Mouse (Mus musculus): ENCODE results near the gene Frmd4a. TPM values are rescaled to one million over a fixed set of nuclear protein-coding genes. Genes with fewer than 3 reads are reported as not detected.

Gene Frmd4a
- total and polyA plus RNA-seq, 3 experiments = 10.4 to 21.0 (median 20.0) TPM

DNA sequence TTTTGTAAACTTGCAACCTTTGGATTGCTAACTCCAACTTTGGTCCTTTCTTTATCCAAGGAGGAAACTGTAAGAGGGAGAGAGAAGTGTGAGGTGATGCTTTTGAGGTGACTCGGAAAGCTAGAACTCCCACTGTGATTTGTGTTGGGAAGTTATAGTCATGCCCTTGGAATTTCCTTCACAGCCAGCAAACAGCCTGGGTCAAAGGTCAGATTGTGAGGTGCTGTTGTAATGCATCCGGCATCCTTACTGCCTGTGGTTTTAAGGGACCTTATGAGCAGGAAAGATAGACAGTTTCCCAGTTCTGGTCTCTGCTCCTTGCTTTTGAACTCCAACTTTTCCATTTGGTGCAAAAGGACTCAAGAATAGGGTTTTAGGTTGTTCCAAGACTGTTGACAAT, 404.2 kb downstream of the Frmd4a start:
- intact Hi-C loops (cut with DNase I) = no loop called here
- WGBS = 35% methylated on average over 2 of the region's 2 CpGs
- Histone ChIP-seq H3K9ac (ENCODE audit: low read depth, low read length) (no peak overlapping the region), H3K27me3 (ENCODE audit: control insufficient read depth, insufficient read depth, low read length) (no peaks in the 10 kb centered on the region), H3K27ac (no peak overlapping the region), H3K4me1 (ENCODE audit: control insufficient read depth, insufficient read depth, low read length) (peaks cover 5% of the 10 kb centered on the region), H3K79me2 (replicated peaks; ENCODE audit: control insufficient read depth, insufficient read depth, low read length) (peaks cover 4% of the 10 kb centered on the region), H3K4me3 (no peak overlapping the region), H3K36me3 (ENCODE audit: control insufficient read depth, insufficient read depth, low read length) (peaks cover 3% of the 10 kb centered on the region; the same call in 1 of the 2 replicates)
- TF ChIP-seq CTCF (IDR thresholded peaks at IDR 0.05) (no peak), EP300 (IDR thresholded peaks at IDR 0.05; ENCODE audit: insufficient read depth, low read depth, low read length) (0 out of 2 replicates have a peak, but pooled peaks have one; percentile 13)
- peak in 1 of 2 experiments; percentile 42 for DNase-seq

DNA sequence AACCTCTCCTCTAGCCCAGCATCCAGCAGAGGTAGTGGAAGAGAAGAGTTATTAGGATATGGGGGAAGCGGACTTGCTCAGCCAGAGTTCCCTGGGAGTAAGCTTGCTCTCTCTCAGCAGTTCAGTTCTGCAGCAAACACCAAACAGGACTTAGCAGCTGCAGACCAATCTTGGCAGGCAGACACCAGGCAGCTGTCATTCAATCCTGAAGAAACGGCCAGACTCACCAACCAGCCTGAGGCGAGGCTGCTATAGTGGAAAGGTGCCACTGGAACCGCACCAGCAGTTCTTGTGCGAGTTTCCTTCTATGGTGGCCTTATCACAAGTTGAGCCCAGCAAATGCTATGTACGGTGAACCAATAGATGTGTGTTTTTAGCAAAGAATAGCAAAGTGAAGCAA, 406.4 kb downstream of the Frmd4a start:
- peaks cover 4% of the 10 kb centered on the region for H3K79me2 ChIP-seq (replicated peaks; ENCODE audit: control insufficient read depth, insufficient read depth, low read length)
- H3K9ac ChIP-seq (ENCODE audit: low read depth, low read length) = no peak overlapping the region
- WGBS = 57% methylated on average over 6 of the region's 6 CpGs
- no peak overlapping the region for H3K4me3 ChIP-seq
- H3K27ac ChIP-seq = no peak overlapping the region
- TF ChIP-seq CTCF (IDR thresholded peaks at IDR 0.05) = no peak
- no peak for TF ChIP-seq EP300 (IDR thresholded peaks at IDR 0.05; ENCODE audit: insufficient read depth, low read depth, low read length)
- no peak for TF ChIP-seq POLR2A (IDR thresholded peaks at IDR 0.05; ENCODE audit: insufficient read depth, low read depth, low read length)
- H3K36me3 ChIP-seq (ENCODE audit: control insufficient read depth, insufficient read depth, low read length) = peaks cover 7% of the 10 kb centered on the region
- DNase-seq = peak in 1 of 2 experiments; percentile 31
- intact Hi-C loops (cut with DNase I) = loop anchor here (2.0 kb wide), 1 partner anchor 15 kb away; no protein-coding TSS in a partner anchor
- H3K4me1 ChIP-seq (ENCODE audit: control insufficient read depth, insufficient read depth, low read length) = peaks cover 9% of the 10 kb centered on the region
- H3K27me3 ChIP-seq (ENCODE audit: control insufficient read depth, insufficient read depth, low read length) = no peaks in the 10 kb centered on the region

GRCm38 (mm10) chr2:4428407-4428855, 410.9 kb downstream of the Frmd4a start:
- H3K27ac ChIP-seq = peak overlapping the region; percentile 50
- peak overlapping the region; percentile 4; the same call in 1 of the 2 replicates for H3K4me3 ChIP-seq
- intact Hi-C loops (cut with DNase I) = no loop called here
- peaks cover 4% of the 10 kb centered on the region for H3K36me3 ChIP-seq (ENCODE audit: control insufficient read depth, insufficient read depth, low read length)
- no peak for TF ChIP-seq POLR2A (IDR thresholded peaks at IDR 0.05; ENCODE audit: insufficient read depth, low read depth, low read length)
- no peak overlapping the region for H3K9ac ChIP-seq (ENCODE audit: low read depth, low read length)
- WGBS = 27% methylated on average over 7 of the region's 7 CpGs
- no peak for DNase-seq
- H3K27me3 ChIP-seq (ENCODE audit: control insufficient read depth, insufficient read depth, low read length) = no peaks in the 10 kb centered on the region
- peaks cover 3% of the 10 kb centered on the region; the same call in 1 of the 2 replicates for H3K79me2 ChIP-seq (replicated peaks; ENCODE audit: control insufficient read depth, insufficient read depth, low read length)
- peaks cover 7% of the 10 kb centered on the region for H3K4me1 ChIP-seq (ENCODE audit: control insufficient read depth, insufficient read depth, low read length)

DNA sequence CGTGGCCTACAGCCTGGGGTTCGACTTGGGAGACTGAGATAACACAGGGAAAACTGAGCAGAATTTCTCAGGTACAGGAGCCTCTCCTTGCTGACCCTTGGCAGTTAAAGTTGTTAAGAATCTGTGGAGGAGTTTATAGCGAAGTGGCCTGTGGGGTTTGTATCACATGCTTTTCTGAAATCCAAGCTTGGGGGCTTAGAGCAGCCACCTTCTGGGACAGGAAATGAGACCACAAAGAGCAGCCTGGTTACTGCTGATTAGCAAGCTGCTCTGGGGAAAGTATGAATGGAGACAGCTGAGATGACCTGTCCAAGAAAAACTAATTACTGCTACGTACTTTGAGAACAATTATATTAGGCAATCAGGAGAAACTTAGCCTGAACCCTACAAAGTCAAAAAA, 415.6 kb downstream of the Frmd4a start:
- Histone ChIP-seq H3K4me3 (no peak overlapping the region), H3K36me3 (ENCODE audit: control insufficient read depth, insufficient read depth, low read length) (peaks cover 6% of the 10 kb centered on the region), H3K79me2 (replicated peaks; ENCODE audit: control insufficient read depth, insufficient read depth, low read length) (0 out of 2 replicates have a peak, but pooled peaks cover 2% of the 10 kb centered on the region), H3K4me1 (ENCODE audit: control insufficient read depth, insufficient read depth, low read length) (peaks cover 23% of the 10 kb centered on the region), H3K27ac (no peak overlapping the region), H3K9ac (ENCODE audit: low read depth, low read length) (no peak overlapping the region), H3K27me3 (ENCODE audit: control insufficient read depth, insufficient read depth, low read length) (no peaks in the 10 kb centered on the region)
- DNase-seq = no peak
- TF ChIP-seq EP300 (IDR thresholded peaks at IDR 0.05; ENCODE audit: insufficient read depth, low read depth, low read length) (no peak), POLR2A (IDR thresholded peaks at IDR 0.05; ENCODE audit: insufficient read depth, low read depth, low read length) (no peak), CTCF (IDR thresholded peaks at IDR 0.05) (no peak)
- WGBS = 35% methylated on average over 4 of the region's 4 CpGs
- intact Hi-C loops (cut with DNase I) = loop anchor here (10.0 kb wide), 1 partner anchor 162 kb away; no protein-coding TSS in a partner anchor

GRCm38 (mm10) chr2:4435051-4435450, 417.5 kb downstream of the Frmd4a start:
- peak; percentile 36 to 47 for DNase-seq
- 43% methylated on average over 8 of the region's 8 CpGs for WGBS

GRCm38 (mm10) chr2:4436361-4437231, 419.1 kb downstream of the Frmd4a start:
- H3K36me3 ChIP-seq (ENCODE audit: control insufficient read depth, insufficient read depth, low read length) = peaks cover 2% of the 10 kb centered on the region
- peaks cover 17% of the 10 kb centered on the region for H3K4me1 ChIP-seq (ENCODE audit: control insufficient read depth, insufficient read depth, low read length)
- no peak overlapping the region for H3K27ac ChIP-seq
- no peak overlapping the region for H3K9ac ChIP-seq (ENCODE audit: low read depth, low read length)
- 51% methylated on average over 19 of the region's 19 CpGs for WGBS
- peaks cover 2% of the 10 kb centered on the region for H3K79me2 ChIP-seq (replicated peaks; ENCODE audit: control insufficient read depth, insufficient read depth, low read length)
- intact Hi-C loops (cut with DNase I) = loop anchor here (5.0 to 10.0 kb wide), 2 partner anchors 44 to 158 kb away; no protein-coding TSS in a partner anchor
- DNase-seq = peak in 1 of 2 experiments; percentile 17
- no peak overlapping the region for H3K4me3 ChIP-seq
- no peak for TF ChIP-seq POLR2A (IDR thresholded peaks at IDR 0.05; ENCODE audit: insufficient read depth, low read depth, low read length)
- TF ChIP-seq CTCF (IDR thresholded peaks at IDR 0.05) = peak; percentile 18; the same call in 1 of the 2 replicates
- H3K27me3 ChIP-seq (ENCODE audit: control insufficient read depth, insufficient read depth, low read length) = no peaks in the 10 kb centered on the region

More at GRCm38 (mm10) chr2:4435051-4435450, 417.5 kb downstream of the Frmd4a start:
- Histone ChIP-seq H3K27ac (peak overlapping the region; percentile 67), H3K4me3 (no peak overlapping the region), H3K9ac (ENCODE audit: low read depth, low read length) (no peak overlapping the region), H3K79me2 (replicated peaks; ENCODE audit: control insufficient read depth, insufficient read depth, low read length) (0 out of 2 replicates have a peak, but pooled peaks cover 2% of the 10 kb centered on the region), H3K36me3 (ENCODE audit: control insufficient read depth, insufficient read depth, low read length) (peaks cover 2% of the 10 kb centered on the region), H3K27me3 (ENCODE audit: control insufficient read depth, insufficient read depth, low read length) (no peaks in the 10 kb centered on the region), H3K4me1 (ENCODE audit: control insufficient read depth, insufficient read depth, low read length) (peaks cover 19% of the 10 kb centered on the region)
- TF ChIP-seq CTCF (IDR thresholded peaks at IDR 0.05) (no peak), EP300 (IDR thresholded peaks at IDR 0.05; ENCODE audit: insufficient read depth, low read depth, low read length) (peak; percentile 95; the same call in 1 of the 2 replicates)
- intact Hi-C loops (cut with DNase I) = loop anchor here (1.0 to 10.0 kb wide), 3 partner anchors 39 to 160 kb away; no protein-coding TSS in a partner anchor
